Mouse (Mus musculus) kidney, postnatal 25 days (tissue): ENCODE measurements around the gene Lmtk2.

Source experiments
- DNase-seq, 2 experiments: peaks; one replicate each; pipeline ENCODE4 v3.0.0; 2021; ENCODE audit warnings: mixed read lengths in 2 of 2

Lmtk2 gene

GRCm38 (mm10) chr5:144182542-144183247 is 82.5 kb downstream of the Lmtk2 start:
- DNase-seq = no peak

DNA sequence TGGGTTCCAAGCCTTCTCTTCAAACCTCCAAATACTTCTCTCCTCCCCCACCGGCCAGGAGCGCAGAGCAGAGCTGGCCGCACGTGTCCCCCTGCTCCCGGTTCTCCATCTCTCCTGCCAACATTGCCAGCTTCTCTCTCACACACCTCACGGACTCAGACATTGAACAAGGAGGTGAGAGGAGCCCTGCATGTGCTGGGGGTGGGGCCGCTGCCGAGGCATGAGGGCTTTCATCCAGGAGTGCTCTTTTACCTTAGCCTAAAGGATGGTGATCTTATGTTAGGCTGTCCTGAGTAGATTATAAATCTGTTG is 83.0 kb downstream of the Lmtk2 start:
- DNase-seq = no peak

- peak in 1 of 2 experiments; percentile 20 for DNase-seq
Measured at GRCm38 (mm10) chr5:144183647-144184335, 83.6 kb downstream of the Lmtk2 start.

- DNase-seq = no peak
Measured at GRCm38 (mm10) chr5:144184350-144185045, 84.3 kb downstream of the Lmtk2 start.

DNA sequence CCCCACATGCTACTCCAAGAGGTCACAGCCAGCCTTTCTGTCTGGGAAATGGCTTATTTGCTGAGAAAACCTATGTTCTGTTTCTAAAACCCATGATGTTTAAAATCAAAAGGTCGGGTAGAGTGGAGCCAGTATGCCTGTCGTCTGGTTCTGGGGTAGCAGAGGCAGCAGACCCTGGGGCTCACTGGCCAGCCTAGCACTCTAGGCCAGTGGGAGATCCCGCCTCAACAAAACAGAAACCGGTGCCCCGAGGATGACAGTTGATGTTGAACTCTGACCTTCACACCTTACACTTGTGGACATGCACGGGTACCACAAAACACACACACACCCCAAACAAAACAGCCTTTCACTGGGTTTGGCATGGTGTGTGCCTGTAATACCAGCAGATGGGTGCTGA is 88.2 kb downstream of the Lmtk2 start:
- no peak for DNase-seq

GRCm38 (mm10) chr5:144189327-144189726 is 89.1 kb downstream of the Lmtk2 start:
- DNase-seq = no peak

DNA sequence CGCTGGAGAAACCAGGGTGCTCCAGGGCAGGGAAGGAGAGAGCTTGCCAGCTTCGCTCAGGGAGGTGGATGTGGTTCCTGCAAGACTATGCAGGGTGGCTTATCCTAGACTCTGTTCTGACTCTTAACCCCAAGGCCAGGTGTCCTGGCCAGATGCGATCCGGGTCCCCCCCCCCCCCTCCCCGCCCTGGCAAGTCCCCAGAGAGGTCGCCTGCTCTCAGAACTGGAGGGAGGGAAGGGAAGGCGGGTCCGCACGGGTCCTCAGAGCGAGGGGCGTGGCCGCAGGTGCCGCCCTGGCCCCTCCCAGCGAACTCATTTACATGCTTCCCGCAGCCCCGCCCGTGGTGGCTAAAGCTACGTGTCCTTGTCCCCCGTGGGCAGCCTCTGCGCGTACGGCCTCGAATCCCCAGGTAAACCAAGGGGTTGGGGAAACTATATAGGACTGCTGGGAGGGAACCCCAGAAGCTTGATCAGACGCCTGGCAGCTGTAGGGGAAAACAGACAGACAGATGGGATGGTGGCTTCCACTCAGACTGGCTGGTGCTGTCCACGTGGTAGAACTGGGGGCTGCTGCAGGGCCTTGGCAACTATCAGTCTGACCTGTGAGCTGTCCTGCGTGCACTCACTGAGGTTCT is 89.8 kb downstream of the Lmtk2 start, which contains the start of gene Bhlha15:
Bhlha15 (plus strand) TSS at position 337 of the 634 bp plus-strand sequence.
- peak; percentile 75 to 88 for DNase-seq

- no peak for DNase-seq
Measured at GRCm38 (mm10) chr5:144191026-144191425, 90.8 kb downstream of the Lmtk2 start.

DNA sequence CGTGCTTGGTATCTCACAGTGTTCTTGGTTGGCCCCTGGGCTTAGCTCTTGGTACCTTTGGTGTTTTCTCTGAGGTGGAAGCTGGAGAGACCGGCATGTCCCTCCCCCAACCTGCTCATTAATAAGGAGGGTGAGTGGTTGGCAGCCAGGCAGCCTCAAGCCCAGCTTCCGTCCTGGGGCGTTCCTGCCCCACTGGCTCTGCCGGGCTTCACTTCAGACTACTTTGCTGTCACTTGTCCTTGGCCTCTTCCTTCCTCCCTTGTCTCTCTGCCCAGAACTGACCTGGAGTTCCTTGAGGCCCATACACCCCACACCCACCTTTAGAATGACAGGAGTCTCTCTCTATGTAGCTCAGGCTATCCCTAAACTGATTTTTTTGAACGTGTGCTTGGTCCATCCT is 92.4 kb downstream of the Lmtk2 start:
- DNase-seq = peak in 1 of 2 experiments; percentile 13

DNA sequence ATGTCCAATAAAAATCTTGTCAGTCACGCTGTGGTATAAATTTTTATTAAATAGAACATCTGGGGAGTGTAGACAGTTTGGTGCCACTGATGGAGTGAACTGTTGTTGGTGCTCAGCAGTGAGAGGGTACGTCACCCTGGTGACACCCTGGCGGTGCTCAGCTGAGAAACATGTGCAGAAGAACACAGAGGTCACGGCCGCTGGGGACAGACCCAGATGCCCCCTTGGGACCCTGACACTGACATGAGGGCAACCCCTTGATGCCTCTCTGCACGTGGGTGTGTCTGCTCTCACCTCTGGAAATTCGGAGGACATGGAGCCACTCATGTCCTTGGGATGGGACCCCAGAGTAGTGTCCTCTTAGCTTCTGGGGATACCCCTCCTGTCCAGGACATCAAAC is 94.2 kb downstream of the Lmtk2 start:
- no peak for DNase-seq

DNA sequence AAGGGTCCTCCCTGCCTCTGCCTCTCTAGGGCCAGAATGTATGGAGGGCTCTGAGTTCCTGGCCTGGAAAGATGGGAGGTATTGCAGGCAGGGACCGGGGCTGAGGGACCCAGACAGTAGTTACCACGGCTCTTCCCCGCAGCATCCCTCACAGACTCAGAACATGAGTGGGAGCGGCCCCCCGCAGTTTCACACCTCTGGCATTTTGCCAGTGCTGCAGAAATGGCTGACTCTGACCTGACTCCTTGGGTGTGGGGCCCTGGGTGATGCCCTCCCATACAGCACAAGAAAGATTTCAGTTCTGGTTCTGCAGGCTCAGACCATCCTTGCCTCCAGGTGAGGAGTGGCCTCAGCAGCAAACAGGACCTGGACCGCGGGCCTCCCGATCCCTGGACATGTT is 95.3 kb downstream of the Lmtk2 start:
- no peak for DNase-seq

- no peak for DNase-seq
Measured at GRCm38 (mm10) chr5:144200616-144201015, 100.4 kb downstream of the Lmtk2 start.

DNA sequence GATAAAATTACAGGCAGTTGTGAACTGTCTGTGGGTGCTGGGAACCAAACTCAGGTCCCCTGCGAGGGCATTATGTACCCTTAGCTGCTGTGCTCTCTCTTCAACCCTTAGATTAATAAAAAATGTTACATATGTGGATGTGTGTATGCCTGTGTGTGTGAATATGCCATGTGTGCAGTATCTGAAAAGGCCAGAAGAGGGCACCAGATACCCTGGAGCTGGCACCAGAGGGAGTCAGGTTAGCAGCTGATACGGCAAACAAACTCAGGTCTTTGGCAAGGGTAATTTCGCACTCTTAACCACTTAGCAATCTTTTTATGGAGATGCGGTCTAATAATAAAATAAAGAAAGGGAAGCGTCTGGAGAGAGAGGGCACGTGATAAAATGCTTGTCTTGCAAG is 102.2 kb downstream of the Lmtk2 start:
- no peak for DNase-seq

DNA sequence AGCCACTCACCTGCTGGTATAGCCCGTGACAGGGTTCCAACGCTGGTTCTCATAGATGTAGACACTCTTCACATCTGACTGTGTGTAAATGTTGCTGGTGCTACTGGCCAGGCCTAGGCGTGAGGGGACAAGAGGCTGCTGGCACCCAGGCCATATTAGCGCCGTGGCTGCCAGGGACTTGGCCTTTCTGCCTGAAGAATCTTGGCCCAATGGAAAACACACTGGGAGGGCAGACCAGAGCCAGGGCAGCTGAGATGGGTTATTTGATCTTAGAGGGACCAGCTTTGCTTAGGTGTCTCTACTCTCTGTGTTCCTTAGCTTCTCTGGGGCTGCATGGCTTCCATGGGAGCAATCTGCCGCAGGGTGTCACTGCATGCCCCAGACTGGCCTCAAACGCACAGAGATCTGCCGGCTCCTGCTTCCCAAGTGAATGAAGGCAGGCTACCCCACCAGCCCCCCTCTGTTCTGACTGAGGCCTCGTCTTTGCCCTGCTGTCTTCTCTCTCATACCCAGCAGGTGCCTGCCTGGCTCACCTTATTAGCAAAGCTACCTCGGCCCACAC is 103.2 kb downstream of the Lmtk2 start:
- no peak for DNase-seq

DNA sequence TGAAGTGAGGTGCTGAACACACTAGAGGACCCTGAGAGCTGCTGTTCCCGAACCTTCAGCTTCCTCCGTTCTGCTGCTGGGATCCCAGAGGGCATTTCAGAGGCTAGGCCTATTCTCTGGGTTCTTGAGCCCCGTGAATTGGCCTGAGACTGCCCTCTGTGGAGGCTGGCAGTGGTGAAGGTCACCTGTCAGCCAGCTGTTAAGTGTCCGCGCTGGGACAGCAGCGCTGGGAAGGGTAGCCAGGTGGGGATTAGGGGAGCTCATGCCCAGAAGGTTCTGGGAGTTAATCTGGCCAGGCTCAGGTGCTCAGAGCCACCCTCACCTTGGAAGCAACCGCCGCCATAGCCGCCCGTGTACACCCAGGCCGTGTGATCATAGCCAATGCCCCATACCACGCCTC is 104.1 kb downstream of the Lmtk2 start:
- no peak for DNase-seq

DNA sequence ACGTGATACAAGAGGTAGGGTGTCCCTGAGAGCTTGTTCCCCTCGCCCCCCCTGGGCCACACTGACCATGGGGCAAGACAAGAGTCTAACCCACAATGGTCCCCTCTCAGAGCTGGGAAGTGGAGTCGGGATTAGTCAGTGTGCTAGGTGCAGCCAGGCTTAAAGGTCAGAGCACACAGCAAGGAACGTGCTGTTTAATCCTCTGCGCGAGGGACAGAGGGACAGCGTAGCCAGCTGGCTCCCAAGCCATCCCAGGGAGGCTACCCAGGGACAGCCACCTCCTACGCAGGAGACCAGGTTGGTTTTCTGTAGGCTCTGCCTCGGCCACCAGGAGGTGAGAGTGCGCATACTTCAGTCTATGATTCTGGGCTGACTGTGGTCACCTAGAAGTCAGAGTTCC is 104.7 kb downstream of the Lmtk2 start:
- DNase-seq = no peak

- no peak for DNase-seq
Measured at GRCm38 (mm10) chr5:144206069-144206468, 105.8 kb downstream of the Lmtk2 start.

- peak in 1 of 2 experiments; percentile 69 for DNase-seq
Measured at GRCm38 (mm10) chr5:144207478-144207877, 107.2 kb downstream of the Lmtk2 start.

- peak; percentile 66 to 74 for DNase-seq
Measured at GRCm38 (mm10) chr5:144214453-144214852, 114.2 kb downstream of the Lmtk2 start.

DNA sequence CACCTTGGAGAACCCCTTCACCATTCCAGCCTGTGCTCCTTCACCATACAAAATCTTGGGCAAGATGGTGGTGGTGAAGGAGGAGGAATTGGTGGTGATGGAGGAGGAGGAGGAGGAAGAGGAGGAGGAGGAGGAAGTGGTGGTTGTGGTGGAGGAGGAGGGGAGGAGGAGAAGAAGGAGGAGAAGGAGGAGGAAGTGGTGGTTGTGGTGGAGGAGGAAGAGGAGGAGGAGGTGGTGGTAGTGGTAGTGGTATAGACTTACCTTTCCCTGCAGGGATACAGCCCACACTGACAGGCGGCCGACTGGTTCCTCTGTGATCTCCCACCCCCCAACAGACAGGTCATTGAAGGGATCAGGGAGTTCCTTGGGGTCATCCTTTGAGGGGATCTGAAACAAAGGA is 115.8 kb downstream of the Lmtk2 start:
- DNase-seq = no peak

DNA sequence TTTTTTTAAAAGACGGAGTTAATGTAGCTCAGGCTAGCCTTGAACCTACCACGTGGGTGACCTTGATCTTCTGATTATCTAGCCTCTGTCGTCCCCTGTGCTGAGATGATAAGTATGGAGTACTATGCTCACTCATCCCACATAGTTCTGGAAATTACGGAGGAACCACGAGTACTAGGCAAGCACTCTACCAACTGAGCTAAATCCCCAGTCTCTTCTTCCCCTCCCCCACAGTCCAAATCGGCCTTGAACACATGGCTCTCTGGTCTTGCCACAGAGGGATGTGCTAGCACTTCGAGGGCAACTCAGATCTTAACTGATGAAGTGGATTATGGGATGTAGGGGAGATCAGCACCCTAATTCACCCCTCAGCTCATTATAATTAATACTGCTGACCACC is 117.8 kb downstream of the Lmtk2 start:
- DNase-seq = no peak

- peak; percentile 57 to 67 for DNase-seq
Measured at GRCm38 (mm10) chr5:144219306-144219705, 119.1 kb downstream of the Lmtk2 start.

DNA sequence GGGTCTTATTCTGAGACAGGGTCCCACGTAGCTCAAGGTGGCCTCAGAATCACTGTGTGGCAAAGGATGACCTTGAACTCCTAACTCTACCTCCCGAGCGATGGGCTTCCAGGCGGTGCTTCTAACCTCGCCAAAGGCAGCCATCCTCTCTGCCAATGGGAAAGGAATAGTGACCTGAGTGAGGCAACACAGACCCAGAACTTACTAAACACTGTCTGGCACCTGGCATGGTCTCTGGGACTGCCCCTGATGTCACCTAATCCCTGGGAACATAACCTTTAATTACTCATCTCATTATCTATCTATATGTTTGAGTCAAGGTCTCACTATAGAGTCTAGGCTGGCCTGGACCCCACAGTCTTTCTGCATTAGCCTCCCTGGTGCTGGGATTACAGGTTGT is 119.7 kb downstream of the Lmtk2 start:
- DNase-seq = no peak
